ENCODE assay signal across 8 mouse cellular contexts in the genomic region with DNA sequence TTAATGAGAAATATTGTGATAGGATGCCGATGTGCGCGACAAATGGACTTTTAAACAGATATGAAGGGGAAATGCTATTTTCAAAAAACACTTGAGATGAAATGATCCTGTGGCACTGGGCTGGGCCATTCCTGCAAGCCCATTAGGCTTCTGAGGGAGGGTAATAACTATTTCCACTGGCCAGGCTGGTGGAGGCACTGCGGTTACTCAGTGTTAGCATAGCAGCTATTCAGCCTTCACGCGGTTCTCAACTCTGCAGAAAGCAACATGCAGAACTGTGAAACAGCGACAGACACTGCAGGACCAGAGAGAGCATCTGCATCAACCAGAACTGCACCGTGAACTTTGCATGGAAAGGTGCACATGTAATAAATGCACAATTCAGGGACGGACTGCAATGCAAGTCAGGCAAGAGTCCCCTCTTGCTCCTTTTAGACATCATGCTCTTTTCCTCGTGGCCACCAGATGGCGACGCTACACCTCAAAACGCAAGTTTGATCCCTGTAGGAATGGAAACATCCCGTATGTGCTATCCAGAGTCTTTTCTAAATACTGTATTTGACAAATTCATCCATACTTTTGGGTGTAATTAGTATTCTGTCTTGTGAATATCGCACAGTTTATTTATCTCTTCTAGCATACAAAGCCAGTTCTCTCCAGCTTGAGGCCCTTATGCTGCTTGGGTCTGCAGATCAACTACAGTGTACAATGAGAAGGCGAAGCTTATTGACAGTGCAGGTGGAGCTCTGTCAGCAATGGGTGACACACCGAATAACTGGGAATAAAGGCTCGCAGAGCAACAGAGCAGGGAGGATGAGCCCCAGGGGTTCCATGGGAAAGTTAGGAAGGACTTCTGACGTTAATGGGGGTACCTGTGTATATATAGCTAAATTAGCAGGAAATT.
DNase-seq lines count a peak whose midpoint lies in the region; ATAC-seq and TF ChIP-seq lines count a peak whose summit lies in the region.

No protein-coding gene starts in this region.

- no peak for ATAC-seq in erythroblast, adult 5-6 weeks (replicated peaks; ENCODE audit: low FRiP score, poor library complexity, severe bottlenecking)

- no peaks in the 10 kb centered on the region for H3K79me2 ChIP-seq in C2C12 (ENCODE audit: control insufficient read depth, insufficient read depth)

- no peak overlapping the region for H3ac ChIP-seq in C2C12 (ENCODE audit: control insufficient read depth, insufficient read length, low read depth)

- H3K79me3 ChIP-seq in C2C12 (ENCODE audit: low read depth), result no peaks in the 10 kb centered on the region

- peak; percentile 47 for DNase-seq in Muller cell, postnatal 12 days (ENCODE audit: inconsistent ontology term)
- peak; percentile 85 for DNase-seq in embryo, embryonic 10 days (ENCODE audit: low spot score)
- DNase-seq in heart, postnatal 4 days, result peak; percentile 73
- peak; percentile 65 for DNase-seq in layer of hippocampus, adult 11-12 months (ENCODE audit: low spot score)
- peak; percentile 66 for DNase-seq in lung, postnatal 14 days
- DNase-seq in right cerebral cortex, adult 2 months (ENCODE audit: low spot score in 2 of 2), result peak; percentile 78 to 80

- no peaks in the 10 kb centered on the region for H3K27me3 ChIP-seq in C2C12 (ENCODE audit: control insufficient read depth, insufficient read depth, insufficient read length)

- peak; percentile 36 for TF ChIP-seq CTCF in C2C12 (IDR thresholded peaks at IDR 0.05; ENCODE audit: control insufficient read depth, insufficient read depth, insufficient read length)

- no peak overlapping the region for H3K4me3 ChIP-seq in C2C12 (ENCODE audit: insufficient read depth, poor library complexity, severe bottlenecking)

- H3K36me3 ChIP-seq in C2C12 (ENCODE audit: control insufficient read depth, insufficient read depth), result no peaks in the 10 kb centered on the region

TF ChIP-seq in C2C12, 6 proteins besides CTCF, POLR2A, EP300 and RAD21:
- no peak for TF ChIP-seq CEBPB (IDR thresholded peaks at IDR 0.05; ENCODE audit: low read depth)
- no peak for TF ChIP-seq USF1 (IDR thresholded peaks at IDR 0.05; ENCODE audit: low read depth)
- no peak for TF ChIP-seq MYOD1 (IDR thresholded peaks at IDR 0.05; ENCODE audit: control insufficient read depth, insufficient read length, low read depth)
- TF ChIP-seq FOSL1 (IDR thresholded peaks at IDR 0.05; ENCODE audit: insufficient read depth, low read length, poor library complexity, severe bottlenecking), result no peak
